Mouse (Mus musculus): ENCODE data around the gene Fbxw8. TPM values are rescaled to one million over a fixed set of nuclear protein-coding genes. Genes with fewer than 3 reads are reported as not detected.

Gene Fbxw8
- polyA plus RNA-seq, 1 experiment from 2014 or later, result 30.1 TPM

GRCm38 (mm10) chr5:118048928-118049327 is 106.3 kb downstream of the Fbxw8 start:
- H3K4me1 ChIP-seq, result no peaks in the 10 kb centered on the region
- no peaks in the 10 kb centered on the region for H3K36me3 ChIP-seq
- H3K27ac ChIP-seq, result no peak overlapping the region
- H3K9me3 ChIP-seq, result no peaks in the 10 kb centered on the region
- no peak overlapping the region for H3K4me2 ChIP-seq (replicated peaks)
- H3K4me3 ChIP-seq, result no peak overlapping the region
- no peaks in the 10 kb centered on the region for H3K27me3 ChIP-seq
- no peak for ATAC-seq (ENCODE audit: low FRiP score, low read depth)
- no peak overlapping the region for H3K9ac ChIP-seq
- WGBS, result 77% methylated on average over 5 of the region's 5 CpGs

- Histone ChIP-seq H3K9me3 (no peaks in the 10 kb centered on the region), H3K36me3 (no peaks in the 10 kb centered on the region), H3K27me3 (no peaks in the 10 kb centered on the region), H3K27ac (no peak overlapping the region), H3K9ac (no peak overlapping the region), H3K4me2 (replicated peaks) (no peak overlapping the region), H3K4me3 (no peak overlapping the region), H3K4me1 (no peaks in the 10 kb centered on the region)
- ATAC-seq (ENCODE audit: low FRiP score, low read depth), result no peak
- 77% methylated on average over 4 of the region's 4 CpGs for WGBS
These were observed 106.9 kb downstream of the Fbxw8 start for GRCm38 (mm10) chr5:118048412-118048811.

- Histone ChIP-seq H3K4me3 (no peak overlapping the region), H3K27ac (no peak overlapping the region), H3K9ac (no peak overlapping the region), H3K27me3 (no peaks in the 10 kb centered on the region), H3K4me1 (no peaks in the 10 kb centered on the region), H3K9me3 (no peaks in the 10 kb centered on the region), H3K4me2 (replicated peaks) (no peak overlapping the region), H3K36me3 (no peaks in the 10 kb centered on the region)
- WGBS, result 87% methylated on average over 14 of the region's 14 CpGs
- ATAC-seq (ENCODE audit: low FRiP score, low read depth), result no peak
These were observed 108.0 kb downstream of the Fbxw8 start for GRCm38 (mm10) chr5:118047091-118047757.

- WGBS, result 92% methylated on average over 9 of the region's 9 CpGs
- no peak for ATAC-seq (ENCODE audit: low FRiP score, low read depth)
- H3K9ac ChIP-seq, result no peak overlapping the region
These were observed 109.9 kb downstream of the Fbxw8 start for GRCm38 (mm10) chr5:118045385-118045784.

GRCm38 (mm10) chr5:118044907-118045306 is 110.4 kb downstream of the Fbxw8 start:
- Histone ChIP-seq H3K9me3 (no peaks in the 10 kb centered on the region), H3K36me3 (no peaks in the 10 kb centered on the region), H3K4me1 (no peaks in the 10 kb centered on the region), H3K4me3 (no peak overlapping the region), H3K4me2 (replicated peaks) (no peak overlapping the region), H3K27me3 (no peaks in the 10 kb centered on the region), H3K27ac (no peak overlapping the region), H3K9ac (no peak overlapping the region)
- WGBS, result 83% methylated on average over 6 of the region's 6 CpGs
- ATAC-seq (ENCODE audit: low FRiP score, low read depth), result no peak

More at GRCm38 (mm10) chr5:118045385-118045784, 109.9 kb downstream of the Fbxw8 start:
- H3K27me3 ChIP-seq, result no peaks in the 10 kb centered on the region
- no peak overlapping the region for H3K4me2 ChIP-seq (replicated peaks)
- H3K4me1 ChIP-seq, result no peaks in the 10 kb centered on the region
- H3K4me3 ChIP-seq, result no peak overlapping the region
- H3K9me3 ChIP-seq, result no peaks in the 10 kb centered on the region
- no peak overlapping the region for H3K27ac ChIP-seq
- no peaks in the 10 kb centered on the region for H3K36me3 ChIP-seq

- 86% methylated on average over 4 of the region's 4 CpGs for WGBS
- no peaks in the 10 kb centered on the region for H3K9me3 ChIP-seq
- no peak overlapping the region for H3K4me2 ChIP-seq (replicated peaks)
- no peak for ATAC-seq (ENCODE audit: low FRiP score, low read depth)
- H3K27me3 ChIP-seq, result no peaks in the 10 kb centered on the region
- no peaks in the 10 kb centered on the region for H3K36me3 ChIP-seq
- no peaks in the 10 kb centered on the region for H3K4me1 ChIP-seq
- H3K9ac ChIP-seq, result no peak overlapping the region
- H3K4me3 ChIP-seq, result no peak overlapping the region
- H3K27ac ChIP-seq, result no peak overlapping the region
These were observed 111.5 kb downstream of the Fbxw8 start for GRCm38 (mm10) chr5:118043761-118044160.

- Histone ChIP-seq H3K9ac (no peak overlapping the region), H3K4me1 (peaks cover 6% of the 10 kb centered on the region), H3K27ac (no peak overlapping the region), H3K27me3 (no peaks in the 10 kb centered on the region), H3K4me2 (replicated peaks) (no peak overlapping the region), H3K9me3 (no peaks in the 10 kb centered on the region), H3K36me3 (no peaks in the 10 kb centered on the region), H3K4me3 (no peak overlapping the region)
- no peak for ATAC-seq (ENCODE audit: low FRiP score, low read depth)
- 83% methylated on average over 6 of the region's 6 CpGs for WGBS
These were observed 112.7 kb downstream of the Fbxw8 start for GRCm38 (mm10) chr5:118042599-118042998.

GRCm38 (mm10) chr5:118039241-118039668 is 116.0 kb downstream of the Fbxw8 start:
- no peak overlapping the region for H3K9ac ChIP-seq
- no peaks in the 10 kb centered on the region for H3K27me3 ChIP-seq
- no peak overlapping the region for H3K4me2 ChIP-seq (replicated peaks)
- no peak overlapping the region for H3K27ac ChIP-seq
- H3K9me3 ChIP-seq, result peaks cover 11% of the 10 kb centered on the region
- WGBS, result 37% methylated on average over 12 of the region's 12 CpGs
- no peak for ATAC-seq (ENCODE audit: low FRiP score, low read depth)
- H3K36me3 ChIP-seq, result no peaks in the 10 kb centered on the region
- H3K4me1 ChIP-seq, result peaks cover 15% of the 10 kb centered on the region
- no peak overlapping the region for H3K4me3 ChIP-seq

- Histone ChIP-seq H3K4me3 (no peak overlapping the region), H3K27ac (no peak overlapping the region)
These were observed 117.3 kb downstream of the Fbxw8 start for GRCm38 (mm10) chr5:118037798-118038484.

GRCm38 (mm10) chr5:118036888-118037797 is 118.1 kb downstream of the Fbxw8 start:
- peaks cover 15% of the 10 kb centered on the region for H3K4me1 ChIP-seq
- H3K4me2 ChIP-seq (replicated peaks), result peak overlapping the region; percentile 38
- peaks cover 11% of the 10 kb centered on the region for H3K9me3 ChIP-seq
- H3K9ac ChIP-seq, result no peak overlapping the region
- no peaks in the 10 kb centered on the region for H3K27me3 ChIP-seq
- no peak for ATAC-seq (ENCODE audit: low FRiP score, low read depth)
- no peaks in the 10 kb centered on the region for H3K36me3 ChIP-seq
- H3K4me3 ChIP-seq, result no peak overlapping the region
- WGBS, result 35% methylated on average over 25 of the region's 25 CpGs
- no peak overlapping the region for H3K27ac ChIP-seq

More at GRCm38 (mm10) chr5:118037798-118038484, 117.3 kb downstream of the Fbxw8 start:
- H3K9ac ChIP-seq, result no peak overlapping the region
- no peak for ATAC-seq (ENCODE audit: low FRiP score, low read depth)
- no peaks in the 10 kb centered on the region for H3K36me3 ChIP-seq
- peaks cover 11% of the 10 kb centered on the region for H3K9me3 ChIP-seq
- 11% methylated on average over 9 of the region's 10 CpGs for WGBS
- peaks cover 15% of the 10 kb centered on the region for H3K4me1 ChIP-seq
- peak overlapping the region; percentile 38 for H3K4me2 ChIP-seq (replicated peaks)
- no peaks in the 10 kb centered on the region for H3K27me3 ChIP-seq

- Histone ChIP-seq H3K9ac (no peak overlapping the region), H3K27me3 (peaks cover 11% of the 10 kb centered on the region), H3K27ac (no peak overlapping the region), H3K4me2 (replicated peaks) (no peak overlapping the region), H3K4me3 (no peak overlapping the region), H3K36me3 (no peaks in the 10 kb centered on the region), H3K4me1 (peaks cover 15% of the 10 kb centered on the region), H3K9me3 (peaks cover 11% of the 10 kb centered on the region)
- ATAC-seq (ENCODE audit: low FRiP score, low read depth), result no peak
- WGBS, result 56% methylated on average over 3 of the region's 3 CpGs
These were observed 119.5 kb downstream of the Fbxw8 start for GRCm38 (mm10) chr5:118035786-118036185.

GRCm38 (mm10) chr5:118034632-118035031 is 120.6 kb downstream of the Fbxw8 start:
- Histone ChIP-seq H3K4me1 (peaks cover 15% of the 10 kb centered on the region), H3K27me3 (peaks cover 22% of the 10 kb centered on the region), H3K9ac (no peak overlapping the region), H3K4me3 (no peak overlapping the region), H3K36me3 (no peaks in the 10 kb centered on the region), H3K4me2 (replicated peaks) (no peak overlapping the region), H3K27ac (no peak overlapping the region), H3K9me3 (peaks cover 11% of the 10 kb centered on the region)
- no peak for ATAC-seq (ENCODE audit: low FRiP score, low read depth)
- WGBS, result 89% methylated on average over 1 of the region's 1 CpGs
